Mouse (Mus musculus) c-Kit-positive CD71-positive TER-119-negative erythroid progenitor cells, embryonic 14.5 days (primary cell): Measurements from ENCODE around the gene Aurkb.

ENCODE experiments used
- DNase-seq: peaks from one replicate; pipeline ENCODE4 v3.0.0-alpha.2; 2013; ENCODE audit warnings: low read depth

Aurkb gene

DNA sequence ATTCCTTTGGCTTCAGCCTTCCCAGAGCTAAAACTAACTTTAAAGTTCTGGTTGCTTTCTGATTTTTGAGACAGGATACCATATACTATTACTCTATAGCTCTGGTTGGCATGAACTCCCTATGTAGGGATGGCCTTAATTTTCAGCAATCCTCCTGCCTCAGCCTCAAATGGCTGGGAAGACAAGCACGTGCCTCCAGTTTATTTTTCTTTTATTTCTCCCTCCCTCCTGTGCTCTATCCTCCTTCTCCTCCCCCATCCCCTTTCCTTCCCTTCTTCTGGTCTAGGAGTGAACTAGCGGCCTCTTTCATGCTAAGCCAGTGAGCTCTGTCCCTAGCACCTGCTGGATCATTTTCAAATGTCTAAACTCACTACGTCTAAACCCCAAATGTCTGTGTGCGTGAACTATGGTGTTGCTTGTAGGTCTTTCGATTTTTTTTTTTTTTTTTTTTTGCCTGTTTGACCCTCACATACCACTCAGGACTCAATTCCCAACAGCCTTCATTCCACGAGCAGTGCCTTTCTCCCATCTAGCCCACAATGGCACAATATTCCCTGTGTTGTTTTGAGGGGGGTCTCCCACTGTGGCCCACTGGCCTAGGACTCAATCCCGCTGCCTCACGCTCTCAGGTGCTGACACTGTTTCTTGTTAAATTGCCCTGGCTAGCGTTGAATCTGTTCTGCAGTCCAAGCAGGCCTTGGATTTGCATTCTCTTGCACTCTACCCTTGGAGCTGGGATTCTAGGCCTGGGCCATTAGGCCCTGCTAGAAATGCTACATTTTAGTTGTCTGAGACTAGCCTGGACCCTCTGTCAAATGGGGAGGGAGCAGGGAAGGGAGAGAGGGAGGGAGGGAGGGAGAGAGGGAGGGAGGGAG is 19.0 kb downstream of the Aurkb start:
- DNase-seq, result no peak

DNA sequence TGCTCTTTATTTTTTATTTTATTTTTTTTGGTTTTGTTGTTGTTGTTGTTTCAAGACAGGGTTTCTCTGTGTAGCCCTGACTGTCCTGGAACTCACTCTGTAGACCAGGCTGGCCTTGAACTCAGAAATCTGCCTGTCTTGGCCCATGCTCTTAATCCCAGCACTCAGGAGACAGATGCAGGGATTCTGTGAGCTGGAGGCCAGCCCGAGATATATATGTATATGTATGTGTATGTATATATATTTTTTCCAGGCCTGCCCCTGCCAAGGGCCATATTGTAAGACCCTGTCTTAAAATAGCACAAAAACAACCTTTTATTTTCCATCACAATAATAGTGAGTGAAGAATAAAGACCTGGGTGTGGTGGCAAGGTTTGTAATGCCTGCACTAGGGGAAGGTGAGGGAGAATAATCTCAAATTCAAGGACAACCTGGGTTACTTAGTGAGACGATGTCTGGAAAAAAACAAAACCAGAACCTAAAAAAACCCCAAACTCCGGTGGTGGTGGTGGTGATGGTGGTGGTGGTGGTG is 20.0 kb downstream of the Aurkb start:
- DNase-seq, result no peak

DNA sequence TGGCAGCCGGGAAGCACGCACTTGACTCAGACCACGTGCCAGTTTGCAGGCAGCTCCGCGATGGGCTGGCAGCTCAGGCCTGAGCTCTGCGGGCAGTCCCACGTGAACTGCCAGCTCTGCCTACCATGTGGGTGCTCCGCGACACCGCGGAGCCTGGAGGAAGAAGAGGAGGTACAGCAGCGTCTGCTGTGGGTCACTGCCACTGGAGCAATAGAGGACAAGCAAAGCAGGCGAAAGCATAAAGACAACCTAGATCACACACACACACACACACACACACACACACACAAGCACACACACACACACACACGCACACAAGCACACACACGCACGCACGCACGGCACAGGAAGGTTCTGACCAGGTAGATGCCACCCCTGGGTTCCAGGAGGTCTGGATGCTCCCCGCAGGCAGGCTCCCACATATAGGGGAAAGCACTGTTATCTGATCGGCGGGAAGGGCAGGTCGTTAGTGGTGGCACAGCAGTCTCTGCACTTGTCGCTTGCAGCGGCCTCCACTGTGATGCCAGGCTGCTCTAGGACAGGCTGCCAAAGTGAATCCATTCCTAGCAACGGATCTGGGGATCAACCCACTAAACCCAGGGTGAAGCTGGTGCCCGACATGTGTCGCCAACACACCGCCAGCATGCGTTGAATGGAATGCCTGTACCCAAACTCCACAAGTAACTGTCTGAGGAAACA is 20.9 kb downstream of the Aurkb start:
- DNase-seq, result no peak

DNA sequence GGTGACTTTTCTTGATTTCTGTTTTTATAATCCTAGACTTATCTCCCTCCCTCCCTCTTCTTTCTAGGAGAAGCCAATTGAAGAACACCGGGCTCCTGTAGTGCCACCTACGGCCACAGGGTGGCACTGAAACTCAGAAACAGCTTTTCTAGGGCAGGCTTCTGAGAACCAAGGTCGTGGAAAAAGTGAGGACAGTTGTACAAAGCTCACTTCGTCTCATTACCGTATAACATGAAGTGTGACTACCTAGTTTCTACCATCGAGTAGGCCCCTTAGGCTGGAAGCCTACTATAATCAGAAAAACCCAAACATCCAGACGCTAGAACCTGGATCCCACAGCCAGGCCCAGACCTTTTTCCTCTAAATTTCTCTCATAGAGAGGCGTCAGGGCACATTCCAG is 21.5 kb downstream of the Aurkb start:
- peak; percentile 93 for DNase-seq

DNA sequence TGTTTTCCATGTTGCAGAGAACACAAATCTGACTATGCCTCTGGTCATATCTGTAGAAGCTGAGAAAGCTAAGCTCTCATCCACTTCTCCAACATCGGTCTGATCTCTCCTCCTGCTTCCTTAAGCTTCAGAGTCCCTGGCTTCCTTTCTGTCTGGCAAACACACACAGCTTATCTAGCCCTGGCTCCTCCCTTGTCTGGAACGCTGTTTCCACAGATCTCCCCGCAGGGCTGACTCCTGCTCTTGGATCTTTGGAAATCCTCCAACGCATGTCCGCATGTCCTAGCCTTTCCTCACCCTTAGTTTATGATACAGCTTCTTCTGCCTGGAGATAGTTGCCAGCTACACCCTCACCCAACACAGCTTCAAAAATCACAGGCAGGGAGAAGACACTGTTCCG is 22.2 kb downstream of the Aurkb start:
- no peak for DNase-seq

DNA sequence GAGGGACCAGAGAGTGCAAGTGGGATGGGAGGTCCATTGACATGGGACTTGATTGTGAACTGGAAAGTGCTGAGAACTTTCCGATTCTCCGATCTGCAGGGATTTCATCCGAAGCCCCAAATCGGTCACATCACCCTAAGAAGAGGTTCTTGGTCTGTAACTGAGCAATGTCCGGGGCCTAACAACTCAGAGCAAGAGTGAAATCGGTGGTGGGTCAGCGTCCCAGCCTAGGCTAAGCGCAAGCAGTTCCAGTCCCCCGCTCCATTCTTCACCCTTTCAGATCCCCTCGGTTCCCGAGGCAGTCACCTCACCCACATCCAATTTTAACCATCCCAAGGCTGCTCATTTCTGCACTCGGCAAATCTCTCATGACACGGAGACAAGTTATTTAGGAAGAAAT is 24.6 kb downstream of the Aurkb start:
- no peak for DNase-seq

DNA sequence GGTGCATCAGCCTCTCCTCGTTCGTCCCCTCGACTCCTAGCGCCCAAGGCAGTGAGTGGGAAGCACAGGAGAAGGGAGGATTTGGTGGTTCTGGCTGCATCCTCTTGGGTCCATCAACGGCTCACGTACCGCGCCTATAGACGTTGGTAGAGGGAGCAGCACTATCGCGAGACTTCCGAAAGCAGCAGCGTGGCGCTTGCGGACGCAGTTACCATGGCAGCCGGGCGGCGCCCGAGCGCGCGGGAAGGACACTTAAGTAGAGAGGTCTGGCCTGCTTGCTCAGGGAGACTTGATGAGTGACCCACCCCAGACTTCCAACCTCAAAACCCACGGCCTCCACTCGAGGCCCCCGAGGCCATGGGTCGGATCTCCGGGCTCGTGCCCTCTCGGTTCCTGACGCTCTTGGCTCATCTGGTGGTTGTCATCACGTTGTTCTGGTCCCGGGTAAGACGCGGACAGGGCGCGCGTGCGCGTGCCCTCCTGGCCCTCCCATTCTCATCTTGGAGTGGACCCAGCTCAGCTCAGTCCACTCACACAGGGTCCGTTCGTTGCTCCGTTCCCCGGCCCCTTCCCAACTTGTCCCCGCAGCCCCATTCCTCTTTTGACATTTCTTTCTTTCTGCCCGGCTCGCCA is 25.3 kb downstream of the Aurkb start, which contains the start of gene Tmem107:
Gene Tmem107, plus strand, starts transcription at position 217 of the 633 bp plus-strand sequence.
- peak; percentile 90 for DNase-seq

DNA sequence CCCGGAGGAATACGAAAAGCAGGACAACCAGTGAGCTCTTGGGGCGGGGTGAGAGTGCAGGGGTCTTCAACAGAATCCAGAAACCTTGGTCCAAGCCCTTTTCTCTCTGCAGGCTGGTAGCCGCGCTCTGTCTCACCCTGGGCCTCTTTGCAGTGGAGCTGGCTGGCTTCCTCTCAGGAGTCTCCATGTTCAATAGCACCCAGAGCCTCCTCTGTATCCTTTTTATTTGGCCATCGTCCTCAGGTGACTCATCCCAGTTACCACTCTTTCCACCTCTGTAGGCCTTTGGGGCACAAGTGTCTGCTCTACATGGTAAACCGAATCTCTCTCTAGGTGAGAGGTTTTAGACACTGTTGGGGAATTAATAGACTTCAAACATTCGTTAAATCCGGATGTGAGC is 25.8 kb downstream of the Aurkb start:
- DNase-seq, result no peak

DNA sequence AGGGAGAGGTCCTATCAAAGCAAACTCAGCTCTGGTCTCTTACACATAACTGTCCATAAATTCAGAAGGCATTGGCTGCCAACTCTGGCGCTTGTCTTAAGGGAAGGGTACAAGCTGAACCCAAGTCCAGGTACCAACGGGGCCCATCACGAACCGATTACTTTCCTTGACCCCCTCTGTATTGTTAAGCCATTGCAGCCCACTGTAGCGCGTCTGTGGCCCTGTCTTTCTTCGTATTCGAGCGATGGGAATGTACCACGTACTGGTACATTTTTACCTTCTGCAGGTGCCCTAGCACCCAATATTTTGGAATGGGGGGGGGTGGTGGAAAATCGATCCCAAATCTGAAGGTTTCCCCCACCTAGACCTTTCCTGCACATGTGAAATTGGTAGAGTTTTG is 26.8 kb downstream of the Aurkb start:
- DNase-seq, result no peak

DNA sequence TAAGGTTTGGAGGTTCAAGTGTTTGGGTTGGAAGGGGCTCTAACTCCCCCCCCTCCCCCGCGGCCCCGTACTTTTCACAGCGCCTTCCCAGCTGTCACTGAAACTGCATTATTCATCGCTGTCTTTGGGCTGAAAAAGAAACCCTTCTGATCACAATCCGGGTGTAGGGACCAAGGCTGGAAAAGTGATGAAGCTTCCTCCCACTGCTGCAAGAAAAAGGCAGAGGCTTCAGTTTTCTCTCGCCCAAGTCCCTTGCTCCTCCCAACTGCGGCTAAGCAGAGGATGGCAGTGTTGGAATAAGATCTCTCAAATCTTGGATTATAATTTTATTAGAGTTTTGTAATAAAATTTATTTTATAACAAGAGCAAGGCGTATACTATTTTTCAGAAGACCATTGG is 27.2 kb downstream of the Aurkb start:
- DNase-seq, result no peak

DNA sequence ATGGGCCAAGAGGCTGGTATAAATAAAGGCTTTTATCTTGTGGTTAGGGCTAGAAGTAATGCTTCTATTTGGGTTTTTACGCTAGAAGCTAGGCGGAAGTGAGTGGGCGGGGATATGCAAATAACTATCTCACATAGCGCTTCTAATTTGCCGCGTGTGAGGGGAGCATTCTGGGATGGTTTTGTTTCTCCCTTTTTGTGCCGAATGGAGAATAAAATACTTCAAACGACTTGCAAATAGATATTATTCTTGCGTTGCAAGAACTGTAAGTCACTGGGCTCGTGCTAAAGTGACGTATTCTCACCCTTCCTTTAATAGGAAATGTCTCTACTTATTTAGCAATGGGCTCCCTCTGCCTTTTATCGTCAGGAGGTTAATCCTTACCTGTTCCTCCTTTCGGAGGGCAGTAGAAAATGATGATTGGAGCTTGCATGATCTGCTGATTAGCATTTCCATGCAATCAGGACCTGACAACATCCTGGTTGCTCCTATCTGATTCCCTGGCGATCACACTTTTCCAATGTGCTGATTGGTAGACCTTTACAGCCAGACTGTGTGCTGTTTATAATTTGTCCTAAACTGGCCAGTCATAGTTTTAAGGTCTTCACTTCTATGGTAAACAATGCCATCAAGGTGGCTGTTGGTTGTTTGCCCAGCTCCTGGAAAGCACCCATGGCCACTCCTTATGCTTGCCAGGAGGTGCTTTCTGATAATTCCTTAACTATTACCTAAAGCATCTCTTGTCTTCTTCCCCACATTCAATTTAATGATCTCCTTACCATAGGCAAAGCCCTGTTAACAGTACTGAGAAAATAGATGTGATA is 27.8 kb downstream of the Aurkb start:
- DNase-seq, result peak; percentile 96

DNA sequence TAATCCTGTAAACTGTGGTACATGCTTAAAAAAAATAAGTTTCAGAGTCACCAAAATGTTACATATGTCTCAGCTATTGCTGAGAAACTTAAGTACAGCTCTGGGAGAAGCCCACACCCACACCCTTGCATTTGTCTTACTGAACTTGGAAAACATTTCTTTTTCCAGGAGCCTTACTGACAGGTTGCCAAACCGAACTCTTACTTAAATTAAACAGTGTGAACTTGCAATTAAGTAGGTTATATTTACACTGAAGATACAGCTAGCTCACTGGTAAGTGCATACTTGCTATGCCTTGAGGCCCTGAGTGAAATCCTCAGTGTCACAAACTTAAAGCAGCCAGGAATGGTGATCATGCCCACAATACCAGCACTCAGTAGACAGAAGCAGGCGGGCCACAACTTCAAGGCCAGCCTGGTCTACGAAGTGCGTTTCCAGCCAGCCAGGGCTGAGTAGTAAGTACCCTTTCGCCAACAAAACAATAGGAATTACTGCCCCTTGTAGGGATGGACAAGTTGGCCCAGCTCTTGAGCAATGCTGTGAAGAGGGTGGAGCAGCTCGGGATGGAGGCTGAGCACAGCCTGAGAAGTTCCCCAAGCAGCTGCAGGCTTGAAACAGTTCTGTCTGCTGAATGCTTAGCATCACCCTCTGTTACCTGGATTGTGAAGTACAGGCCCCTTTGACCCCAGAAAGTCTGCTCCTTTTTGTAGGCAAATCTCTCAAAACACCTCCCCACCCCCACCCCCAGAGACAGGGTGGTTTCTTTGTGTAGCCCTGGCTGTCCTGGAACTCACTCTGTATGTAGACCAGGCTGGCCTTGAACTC is 28.7 kb downstream of the Aurkb start:
- DNase-seq, result no peak

DNA sequence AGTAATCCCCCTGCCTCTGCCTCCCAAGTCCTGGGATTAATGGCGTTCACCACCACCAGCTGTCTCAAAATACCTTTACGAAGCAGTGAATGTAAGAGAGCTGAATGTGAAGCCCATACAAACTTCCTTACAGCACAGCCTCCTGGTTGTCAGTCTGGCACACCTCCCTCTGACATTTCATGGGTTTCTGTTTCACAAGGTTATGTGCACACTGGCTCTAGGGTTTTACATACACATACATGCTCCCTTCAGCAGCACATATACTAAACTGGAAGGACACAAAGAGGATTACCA is 29.3 kb downstream of the Aurkb start:
- DNase-seq, result no peak

DNA sequence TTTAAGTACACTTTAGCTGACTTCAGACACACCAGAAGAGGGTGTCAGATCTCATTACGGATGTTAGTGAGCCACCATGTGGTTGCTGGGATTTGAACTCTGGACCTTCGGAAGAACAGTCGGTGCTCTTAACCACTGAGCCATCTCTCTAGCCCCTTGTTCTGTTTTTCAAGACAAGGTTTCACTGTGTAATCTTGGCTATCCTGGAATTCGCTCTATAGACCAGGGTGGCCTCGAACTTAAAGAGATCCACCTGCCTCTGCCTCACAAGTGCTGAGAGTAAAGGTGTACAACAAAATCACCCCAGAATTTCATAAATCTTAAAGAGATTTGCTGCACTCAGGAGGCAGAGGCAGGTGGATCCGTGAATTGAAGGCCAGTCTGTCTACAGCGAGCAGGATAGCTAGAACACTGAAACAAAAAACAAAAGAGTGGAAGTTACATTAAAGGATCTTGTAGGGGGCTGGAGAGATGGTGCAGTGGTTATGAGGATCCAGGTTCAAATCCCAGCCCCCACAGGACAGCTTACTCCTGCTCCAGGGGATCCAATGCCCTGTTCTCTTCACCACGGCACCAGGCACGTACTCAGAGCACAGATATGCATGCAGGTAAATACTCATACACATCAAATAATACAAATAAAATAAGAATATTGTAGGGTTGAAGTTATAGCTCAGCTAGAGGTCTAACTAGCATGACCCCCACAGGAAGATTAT is 30.5 kb downstream of the Aurkb start:
- no peak for DNase-seq

DNA sequence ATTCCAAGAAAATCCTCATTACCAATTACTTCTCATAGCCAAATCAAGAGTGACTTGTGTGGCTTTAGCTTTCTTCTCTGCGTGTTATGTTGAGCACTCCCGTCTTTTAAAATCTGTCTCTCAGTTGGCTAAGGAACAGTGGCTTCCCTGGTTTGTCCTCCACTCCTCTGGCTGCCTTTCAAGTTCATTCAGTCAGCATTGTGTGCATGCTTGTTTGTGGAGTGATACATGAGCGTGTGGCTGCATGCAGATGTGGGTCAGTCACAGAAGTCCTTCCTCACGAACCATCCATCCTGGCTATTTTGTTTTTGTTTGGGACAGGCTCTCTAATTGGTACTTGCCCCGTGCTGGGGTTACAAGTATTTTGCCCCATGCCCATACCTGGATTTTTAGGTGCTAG is 31.1 kb downstream of the Aurkb start:
- DNase-seq, result no peak

DNA sequence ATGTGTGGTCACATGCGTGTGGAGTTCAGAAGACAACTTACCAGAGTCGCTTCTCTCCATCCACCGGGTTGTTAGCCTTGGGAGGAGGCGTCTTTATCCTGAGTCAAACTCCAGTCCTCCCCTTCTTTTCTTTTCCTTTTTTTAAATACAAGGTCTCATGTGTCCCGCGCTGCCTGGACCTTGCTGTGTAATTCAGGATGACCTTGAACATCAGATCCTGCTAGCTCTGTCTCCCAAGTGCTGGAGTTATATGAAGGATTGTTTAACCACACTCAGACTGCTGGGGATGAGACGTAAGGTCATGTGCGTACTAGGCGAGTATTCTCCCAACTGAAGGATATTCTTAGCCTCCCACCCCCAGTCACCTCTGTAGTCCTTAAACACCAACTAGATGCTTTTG is 31.9 kb downstream of the Aurkb start:
- no peak for DNase-seq

DNA sequence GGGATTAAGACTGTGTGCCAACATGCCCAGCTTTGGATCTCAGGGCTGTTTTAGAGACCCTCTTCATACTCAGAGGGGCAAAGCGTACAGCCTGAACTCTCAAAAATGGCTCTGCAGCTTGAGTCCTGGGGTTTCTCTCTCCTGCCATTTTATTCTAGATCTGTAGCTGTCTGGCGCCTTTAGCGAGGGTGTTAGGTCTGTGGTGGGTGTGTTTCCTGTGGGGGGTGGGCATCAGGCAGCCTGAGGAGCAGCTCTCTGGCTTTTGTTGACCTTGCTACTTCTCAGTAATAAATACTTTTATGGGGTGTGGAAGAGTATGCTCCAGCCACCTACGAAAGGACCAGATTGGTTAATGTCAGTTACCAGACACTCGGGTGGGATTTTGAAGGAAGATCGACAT is 32.6 kb downstream of the Aurkb start:
- DNase-seq, result no peak

DNA sequence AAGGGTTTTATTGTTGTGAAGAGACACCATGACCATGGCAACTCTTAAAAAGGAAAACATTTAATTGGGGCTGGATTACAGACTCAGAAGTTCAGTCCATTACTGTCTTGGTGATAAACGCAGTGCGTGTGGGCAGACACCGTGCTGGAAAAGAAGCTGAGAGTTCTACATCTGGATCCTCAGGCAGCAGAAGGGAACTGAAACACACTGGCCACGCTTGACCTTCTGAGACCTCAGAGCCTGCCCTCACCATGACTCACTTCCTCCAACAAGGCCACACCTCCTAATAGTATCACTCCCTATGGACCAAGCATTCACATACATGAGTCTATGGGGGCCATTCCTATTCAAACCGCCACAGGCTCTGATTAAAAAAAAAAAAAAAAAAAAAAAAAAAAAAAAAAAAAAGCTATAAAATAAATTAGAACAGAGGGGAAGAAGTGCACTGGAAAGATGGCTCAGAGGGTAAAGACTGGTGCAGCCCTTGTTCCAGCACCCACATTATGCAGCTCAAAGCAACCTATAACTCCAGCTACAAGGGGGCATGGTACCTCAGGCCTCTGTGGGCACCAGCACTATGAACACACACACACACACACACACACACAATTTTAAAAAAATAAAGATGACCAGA is 33.5 kb downstream of the Aurkb start:
- no peak for DNase-seq

DNA sequence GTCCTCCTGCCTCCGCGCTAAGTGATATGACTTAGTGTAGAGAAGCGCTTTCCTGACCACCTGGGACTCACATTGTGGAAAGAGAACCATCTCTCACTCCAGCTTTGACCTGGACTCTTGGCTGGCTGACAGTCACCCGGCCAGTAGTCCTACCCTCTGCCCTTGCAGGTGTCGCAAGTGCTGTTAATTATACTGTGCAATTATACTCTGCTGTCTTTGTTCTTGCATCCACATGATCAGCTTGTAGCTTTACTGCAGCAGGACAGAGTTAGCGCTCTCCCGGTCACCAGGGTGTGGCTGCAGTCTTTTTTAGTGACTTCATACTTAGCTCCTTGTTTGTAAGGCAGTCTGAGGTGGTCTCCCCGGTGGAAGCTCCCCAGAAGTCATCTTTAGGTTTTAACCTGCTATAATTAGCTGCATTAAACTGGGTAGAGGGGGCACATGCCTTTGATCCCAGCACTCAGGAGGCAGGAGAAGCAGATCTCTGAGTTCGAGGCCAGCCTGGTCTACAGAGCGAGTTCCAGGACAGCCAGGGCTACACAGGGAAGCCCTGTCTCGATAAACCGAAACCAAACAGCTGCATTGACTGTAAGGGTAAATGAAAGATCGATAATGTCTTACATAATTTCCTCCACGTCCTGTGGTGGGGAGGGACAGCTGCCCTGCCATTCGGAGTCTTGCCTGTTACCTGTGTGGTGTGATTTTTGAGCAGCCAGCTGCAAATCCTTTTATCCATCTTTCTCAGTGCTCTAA is 34.8 kb downstream of the Aurkb start:
- no peak for DNase-seq
